Mouse (Mus musculus) thymus, postnatal 0 days (tissue): ENCODE data around the gene Tmbim7. TPM values are rescaled to one million over a fixed set of nuclear protein-coding genes. Genes with fewer than 3 reads are reported as not detected.

Experiments
- DNase-seq: peaks from one replicate; pipeline ENCODE4 v3.0.0-alpha.2; 2015; ENCODE audit warnings: low spot score
- microRNA-seq: library from miRNA; unstranded; fragments of <30 nt; microRNA quantifications from one replicate; pipeline ENCODE4, GENCODE M21; 2016; ENCODE audit warnings: borderline number of aligned reads
- polyA plus RNA-seq: library from polyadenylated mRNA; unstranded; fragments of >200 nt; fragmentation: Nextera tagmentation; extraction: Ambion mirVana; gene quantifications from 2 replicates; pipeline ENCODE4 v1.2.1, GENCODE M21; 2015

The Tmbim7 gene
- polyA plus RNA-seq, 1 experiment from 2014 or later: not detected

DNA sequence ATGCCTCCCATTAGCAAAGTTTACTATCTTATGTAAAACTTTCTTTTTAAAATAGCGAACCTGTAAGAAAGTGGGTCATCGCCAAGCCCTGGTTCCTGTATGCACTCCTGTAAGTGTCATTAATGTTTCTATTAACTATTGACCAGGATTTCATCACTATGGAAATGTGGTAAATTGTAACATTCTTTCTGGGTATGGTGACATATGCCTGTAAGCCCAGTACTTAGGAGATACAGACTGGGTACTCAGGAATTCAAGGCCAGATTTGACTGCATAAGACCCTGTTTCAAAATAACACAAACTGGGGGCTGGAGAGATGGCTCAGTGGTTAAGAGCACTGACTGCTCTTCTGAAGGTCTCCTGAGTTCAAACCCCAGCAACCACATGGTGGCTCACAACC lies 14.2 kb downstream of the Tmbim7 start:
- no peak for DNase-seq

DNA sequence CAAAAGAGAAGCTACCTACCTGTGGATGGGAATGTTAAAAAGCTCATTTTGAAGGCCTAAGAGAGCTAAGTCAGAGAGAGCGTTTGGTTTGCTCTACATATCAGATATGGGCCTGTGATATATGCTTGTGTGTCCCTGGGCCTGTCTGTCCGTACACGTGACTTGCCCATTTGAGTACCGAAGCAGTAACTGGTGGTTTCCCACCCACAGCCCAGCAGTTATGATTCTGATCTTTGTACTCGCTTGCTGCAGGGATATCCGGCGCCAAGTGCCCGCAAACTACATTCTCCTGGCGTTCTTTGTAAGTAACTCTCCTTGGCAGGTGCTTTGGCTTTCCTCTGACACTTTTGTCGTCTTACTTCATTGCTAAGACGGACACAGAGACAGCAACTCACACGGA lies 15.6 kb downstream of the Tmbim7 start:
- DNase-seq: peak; percentile 38

DNA sequence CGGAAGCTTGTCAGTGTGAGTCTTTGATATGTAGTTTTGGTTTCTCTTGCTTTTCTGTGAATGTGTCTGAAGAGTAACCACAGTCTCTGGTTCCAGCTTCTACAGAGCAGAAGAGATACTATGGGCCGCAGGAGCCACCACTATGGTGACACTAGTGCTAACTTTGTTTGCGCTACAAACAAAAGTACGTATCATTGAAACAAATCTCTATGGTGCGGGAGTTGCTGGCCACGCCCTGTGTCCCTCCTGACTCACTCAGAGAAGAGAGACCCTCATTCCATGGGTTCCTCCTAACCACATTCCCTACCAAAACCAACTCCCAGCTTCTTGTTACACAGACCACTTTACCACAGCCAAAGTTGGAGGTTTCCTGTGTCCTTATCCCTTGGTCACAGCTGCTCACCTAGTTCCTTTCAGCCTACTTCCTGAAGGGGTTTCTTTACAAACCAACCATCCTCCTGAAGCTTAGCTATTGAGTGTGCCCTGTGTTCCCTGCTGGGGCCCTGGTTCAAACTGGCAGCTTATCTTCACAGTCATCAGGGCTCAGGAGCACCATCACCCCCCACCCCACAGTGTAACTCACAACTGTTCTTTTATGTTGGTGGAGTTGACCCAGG lies 19.1 kb downstream of the Tmbim7 start:
- DNase-seq: peak; percentile 54

DNA sequence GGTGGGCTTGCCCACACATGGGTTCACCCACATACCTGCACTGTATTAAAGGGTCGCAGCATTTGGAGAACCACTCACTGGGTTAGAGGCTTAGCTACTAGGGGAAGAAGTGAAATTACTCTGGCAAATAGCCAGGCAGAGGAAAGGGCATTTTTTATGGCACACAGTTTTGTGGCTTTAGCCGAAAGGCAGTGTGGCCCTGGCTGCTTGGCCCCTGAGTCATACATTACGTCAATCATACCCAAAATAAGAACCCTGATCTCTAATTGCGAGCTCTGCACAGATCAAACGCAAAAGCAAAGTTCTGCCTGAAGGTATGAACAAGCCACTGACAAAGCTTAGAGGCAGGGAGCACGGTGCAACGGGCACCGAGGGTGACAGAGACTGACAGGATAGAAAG lies 37.3 kb downstream of the Tmbim7 start:
- no peak for DNase-seq

DNA sequence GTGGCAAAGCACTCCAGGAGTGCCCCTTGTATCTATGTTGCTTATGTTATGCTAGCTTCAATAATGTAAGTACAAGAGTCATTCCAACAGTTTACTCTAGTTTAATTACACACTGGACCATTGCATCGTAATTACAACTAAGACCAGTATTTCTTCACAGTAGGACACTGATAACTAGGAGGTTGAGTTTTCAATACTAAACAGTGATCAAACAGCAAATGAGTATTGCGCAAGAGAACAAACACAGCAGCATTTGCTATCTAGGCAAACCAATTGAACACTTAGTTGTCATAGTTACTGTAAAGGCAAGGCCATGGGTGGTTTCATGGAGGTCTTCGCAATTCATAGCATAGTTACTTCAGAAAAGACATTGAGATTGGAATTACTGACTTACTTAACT lies 40.3 kb downstream of the Tmbim7 start:
- no peak for DNase-seq

DNA sequence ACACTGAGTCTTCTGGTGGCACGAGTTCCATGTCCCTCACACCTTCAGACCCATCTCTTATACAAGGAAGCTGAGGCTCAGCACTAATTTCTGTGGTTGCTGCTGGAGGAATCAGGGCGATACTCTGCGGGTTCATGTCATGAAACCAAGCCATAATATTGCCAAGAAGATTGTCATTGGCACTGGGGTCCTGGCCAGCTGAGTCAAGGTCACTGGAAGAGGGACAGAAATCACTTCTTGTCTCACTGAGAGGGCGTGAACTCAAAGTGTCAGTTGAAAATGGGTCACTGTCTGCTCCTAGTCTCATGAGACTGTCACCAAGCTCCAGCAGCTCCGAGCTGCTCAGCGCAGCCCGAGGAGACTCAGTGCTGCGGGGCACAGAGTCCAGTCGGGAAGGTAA lies 42.0 kb downstream of the Tmbim7 start:
- no peak for DNase-seq

DNA sequence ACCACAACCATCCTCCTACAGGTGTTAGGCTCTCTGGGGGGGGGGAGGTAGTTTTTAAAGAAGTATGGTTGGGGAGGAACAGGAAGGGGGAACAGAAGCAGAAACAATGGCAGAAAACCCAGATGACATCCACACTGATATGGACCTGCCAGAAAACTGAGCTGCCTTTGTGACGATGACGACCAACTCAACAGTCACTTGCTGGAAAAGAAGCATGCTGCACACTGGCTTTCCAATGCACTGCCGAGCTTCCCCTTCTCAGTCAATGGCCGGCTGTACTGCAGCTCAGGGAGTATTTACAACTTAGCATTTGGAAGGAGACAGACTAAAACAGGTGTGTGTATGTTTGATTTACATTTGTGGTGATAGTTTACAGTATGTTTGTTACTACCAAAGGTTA lies 44.2 kb downstream of the Tmbim7 start:
- no peak for DNase-seq

DNA sequence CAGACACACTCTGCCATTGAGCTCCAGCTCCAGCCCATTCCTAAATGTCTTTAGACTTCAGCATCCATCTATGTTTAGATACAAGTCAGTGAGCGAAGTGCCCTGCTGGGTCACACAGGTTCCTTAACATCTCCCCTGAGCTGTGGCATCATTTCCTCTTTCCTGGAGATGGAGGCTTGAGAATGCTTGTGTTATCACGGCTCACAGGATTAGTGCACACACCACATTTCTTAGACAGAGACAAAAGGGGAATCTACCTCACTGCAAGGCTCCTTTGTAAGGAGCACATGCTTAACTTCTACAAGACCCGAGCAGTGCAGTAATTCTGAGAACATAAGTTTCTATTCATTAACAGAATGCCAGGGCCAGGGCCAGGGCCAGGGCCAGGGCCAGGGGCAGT lies 45.0 kb downstream of the Tmbim7 start:
- DNase-seq: no peak

DNA sequence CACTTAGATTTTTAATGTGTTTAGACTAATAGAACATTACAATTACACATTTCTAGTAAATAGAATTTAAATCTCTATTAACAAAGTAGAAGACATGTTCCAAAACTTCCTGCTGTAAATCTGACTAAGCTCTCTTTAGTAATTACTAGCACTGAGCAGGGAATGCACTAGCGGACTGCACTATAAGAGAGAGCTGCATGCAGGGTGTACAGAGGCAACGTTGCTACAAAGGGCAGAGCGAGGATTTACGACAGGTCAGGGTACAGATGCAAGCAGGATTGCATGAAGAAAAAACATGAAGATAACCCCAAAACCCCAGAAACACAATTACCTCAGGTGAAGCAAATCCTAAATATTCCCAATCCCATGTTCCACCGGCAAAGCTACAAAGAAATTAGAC lies 49.0 kb downstream of the Tmbim7 start:
- no peak for DNase-seq

DNA sequence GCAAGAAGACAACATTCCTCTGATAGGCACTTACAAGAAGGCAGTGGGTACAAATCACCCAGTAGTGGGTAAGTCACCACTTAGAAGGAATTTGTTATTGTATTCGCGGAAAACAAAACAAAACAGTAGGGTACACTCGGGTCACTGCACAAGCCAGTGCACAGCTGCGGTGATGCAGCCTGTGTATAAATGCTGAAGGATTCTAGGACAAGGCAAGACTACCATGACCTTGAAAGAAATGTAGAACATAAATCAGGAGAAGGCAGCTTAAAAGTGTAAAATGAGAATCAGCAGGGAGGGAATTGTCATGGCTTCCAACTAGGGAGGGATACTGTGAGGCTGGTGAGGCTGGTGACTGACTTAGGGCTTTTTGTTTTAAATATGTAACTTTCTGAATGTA lies 51.2 kb downstream of the Tmbim7 start:
- no peak for DNase-seq

DNA sequence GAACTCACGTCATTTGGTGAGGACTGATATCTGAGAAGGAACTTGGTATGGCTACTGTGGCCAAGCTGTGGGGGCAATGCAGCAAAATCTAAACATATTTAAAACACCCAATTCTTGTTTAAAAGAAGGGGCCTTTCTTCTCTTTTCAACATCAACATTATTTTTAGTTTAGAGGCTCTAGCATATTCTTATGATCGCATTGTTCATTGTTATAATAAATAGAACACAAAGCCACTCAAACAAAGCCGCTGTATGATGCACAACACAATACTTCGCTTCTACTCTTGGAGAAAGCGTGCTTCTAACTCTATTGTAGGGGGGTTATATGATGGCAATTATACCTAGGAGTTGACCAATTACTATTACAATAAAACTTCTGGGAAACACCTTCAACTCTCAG lies 64.8 kb downstream of the Tmbim7 start:
- DNase-seq: no peak

DNA sequence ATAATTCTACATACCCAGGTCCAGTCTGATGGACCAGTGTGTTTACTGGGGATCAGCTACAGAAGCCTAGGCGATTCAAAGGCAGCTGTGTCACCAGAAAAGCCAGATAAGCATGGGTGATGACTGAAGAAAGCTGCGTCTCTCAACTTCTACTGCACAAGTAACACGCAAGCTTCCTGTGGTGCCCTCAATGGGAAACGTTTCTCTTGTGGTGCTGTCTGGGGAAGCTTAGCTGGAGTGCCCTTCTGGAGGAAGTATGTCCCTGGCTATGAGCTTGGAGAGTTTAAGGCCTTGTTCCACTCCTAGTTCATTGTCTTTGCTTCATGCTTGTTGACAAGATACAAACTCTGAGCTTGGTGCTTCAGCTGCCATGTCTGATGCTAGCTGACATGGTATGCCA lies 68.4 kb downstream of the Tmbim7 start:
- DNase-seq: no peak

DNA sequence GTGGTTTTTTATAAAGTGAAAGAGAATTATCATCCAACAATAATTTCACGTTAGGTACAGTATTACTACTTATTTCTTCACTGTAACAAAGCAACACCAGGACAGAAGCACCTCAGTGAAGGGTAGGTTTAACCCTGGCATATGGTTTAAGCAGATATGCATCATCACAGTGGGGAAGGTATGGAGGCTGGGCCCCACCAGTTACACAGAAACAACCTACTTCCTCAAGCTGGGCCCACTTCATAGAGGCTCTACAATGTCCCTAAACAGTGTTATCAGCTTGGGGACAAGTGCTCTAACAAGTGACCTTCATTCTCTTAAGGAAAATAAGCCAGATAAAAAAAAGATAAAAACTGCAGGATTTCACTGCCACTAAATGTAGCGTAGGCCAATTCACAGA lies 71.9 kb downstream of the Tmbim7 start:
- DNase-seq: no peak

DNA sequence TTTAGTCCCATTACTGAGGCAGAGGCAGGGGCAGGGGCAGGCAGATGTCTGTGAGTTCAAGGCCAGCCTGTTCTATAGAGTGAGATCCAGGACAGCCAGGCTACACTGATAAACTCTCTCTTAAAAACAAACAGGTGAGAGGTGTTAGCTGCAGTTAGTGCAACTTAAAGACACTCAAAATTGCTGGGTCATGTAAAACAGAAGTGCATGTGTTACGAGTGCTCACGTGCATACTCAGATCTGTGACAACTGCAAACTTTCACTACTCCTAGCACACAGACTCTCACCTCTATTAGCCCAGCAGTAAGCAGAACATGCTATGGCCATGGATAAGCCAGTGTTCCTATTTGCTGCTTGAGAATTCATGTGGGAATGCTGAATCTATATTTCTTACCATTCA lies 72.4 kb downstream of the Tmbim7 start:
- no peak for DNase-seq

DNA sequence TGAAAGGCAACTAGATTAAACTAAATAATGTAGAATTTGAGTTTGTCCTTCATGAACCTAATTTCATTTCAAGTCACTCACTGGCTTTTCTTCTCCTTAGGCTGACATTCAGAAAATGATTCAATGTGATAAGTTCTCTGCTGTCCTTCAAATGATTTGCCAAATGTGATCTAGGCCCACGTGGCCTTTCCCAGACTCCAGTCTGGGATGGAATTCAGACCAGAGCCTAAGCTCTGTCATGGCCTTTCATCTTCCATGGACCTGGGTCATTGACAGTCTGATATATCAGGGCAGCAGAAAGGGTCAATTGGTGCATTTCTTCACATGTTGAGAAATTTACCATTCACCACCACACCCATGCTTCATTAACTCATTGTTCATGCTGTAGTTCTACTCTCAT lies 74.5 kb downstream of the Tmbim7 start:
- no peak for DNase-seq

DNA sequence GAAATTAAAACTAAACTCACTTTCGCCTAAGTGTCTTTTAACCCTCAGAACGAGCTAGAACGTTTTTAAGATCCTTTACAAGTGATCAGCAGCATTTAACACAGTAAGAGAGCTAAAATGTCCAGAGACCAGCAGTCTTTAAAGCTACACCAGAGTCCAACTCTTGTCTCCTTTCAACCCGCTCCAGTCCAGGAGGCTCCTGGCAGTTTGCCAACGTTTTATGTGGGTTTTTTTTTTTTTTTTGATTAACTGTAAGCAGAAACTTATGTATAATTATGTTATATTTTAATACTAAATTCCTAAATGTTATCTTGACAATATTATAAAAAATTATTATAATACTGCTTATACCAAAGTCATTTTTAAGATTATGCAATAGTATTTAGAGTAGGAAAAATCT lies 77.8 kb downstream of the Tmbim7 start:
- no peak for DNase-seq

Small RNA genes within 50 kb of the gene (microRNA-seq; reads per million reads assigned to microRNA genes)
- gene Gm22926 (not detected), gene Gm26238 (not detected)

Other genes with a start within 250 kb of the Tmbim7 start
- 37.8 and 40.9 TPM in 2 replicates for gene Fam133b, start 107.3 kb upstream of the Tmbim7 start, polyA plus RNA-seq
- gene 1700109H08Rik, start 79.6 kb upstream of the Tmbim7 start, polyA plus RNA-seq: 0.93 and 2.3 TPM in 2 replicates
- 10.1 and 17.3 TPM in 2 replicates for gene Pex1, start 55.1 kb upstream of the Tmbim7 start, polyA plus RNA-seq
- gene Rbm48, start 54.6 kb upstream of the Tmbim7 start, polyA plus RNA-seq: 16.4 and 18.6 TPM in 2 replicates
- 51.2 and 53.5 TPM in 2 replicates for gene Gatad1, start 6.0 kb downstream of the Tmbim7 start, polyA plus RNA-seq
- 9.5 and 11.1 TPM in 2 replicates for gene Ankib1, start 151.7 kb downstream of the Tmbim7 start, polyA plus RNA-seq
- 48.7 and 60.6 TPM in 2 replicates for gene Krit1, start 152.0 kb downstream of the Tmbim7 start, polyA plus RNA-seq
- 0.04 and 0.06 TPM in 2 replicates for gene Lrrd1, start 194.0 kb downstream of the Tmbim7 start, polyA plus RNA-seq
- gene Mterf1a, start 242.8 kb downstream of the Tmbim7 start, polyA plus RNA-seq: 14.0 and 15.4 TPM in 2 replicates